Mouse (Mus musculus): ENCODE measurements at regions not wholly inside any gene's neighbourhood (a gene's known extent, or its start where the extent isn't known, plus 50 kb on each side); places are given as distances from the start of the nearest gene placed in this dataset.

GRCm38 (mm10) chr16:9354331-9355030 lies 524.6 kb downstream of the 1810013L24Rik start:
- H3K4me3 ChIP-seq (ENCODE audit: insufficient read depth, low read depth, low read length), result no peak overlapping the region
- H3K27ac ChIP-seq (ENCODE audit: insufficient read depth, low read depth, low read length), result no peak overlapping the region
- WGBS, result 79% methylated on average over 8 of the region's 8 CpGs
- H3K4me1 ChIP-seq (ENCODE audit: control insufficient read depth, insufficient read depth, low read length), result no peaks in the 10 kb centered on the region
- DNase-seq, result no peak
- H3K27me3 ChIP-seq (replicated peaks; ENCODE audit: control insufficient read depth, insufficient read depth, low read length), result no peaks in the 10 kb centered on the region; the same call in 1 of the 2 replicates
- TF ChIP-seq POLR2A (IDR thresholded peaks at IDR 0.05; ENCODE audit: low read depth, low read length) (no peak), CTCF (conservative IDR thresholded peaks at IDR 0.05; ENCODE audit: insufficient read depth, insufficient read length, low read depth, low read length) (no peak)
- H3K36me3 ChIP-seq (ENCODE audit: control insufficient read depth, insufficient read depth, low read length), result no peaks in the 10 kb centered on the region

- WGBS, result 60% methylated on average over 4 of the region's 4 CpGs
- Histone ChIP-seq H3K27ac (ENCODE audit: insufficient read depth, low read depth, low read length) (no peak overlapping the region), H3K36me3 (ENCODE audit: control insufficient read depth, insufficient read depth, low read length) (no peaks in the 10 kb centered on the region), H3K27me3 (replicated peaks; ENCODE audit: control insufficient read depth, insufficient read depth, low read length) (no peaks in the 10 kb centered on the region; the same call in 1 of the 2 replicates), H3K4me1 (ENCODE audit: control insufficient read depth, insufficient read depth, low read length) (no peaks in the 10 kb centered on the region), H3K4me3 (ENCODE audit: insufficient read depth, low read depth, low read length) (no peak overlapping the region)
- DNase-seq, result no peak
- no peak for TF ChIP-seq CTCF (conservative IDR thresholded peaks at IDR 0.05; ENCODE audit: insufficient read depth, insufficient read length, low read depth, low read length)
These were observed 528.8 kb downstream of the 1810013L24Rik start for GRCm38 (mm10) chr16:9358651-9359050.

- WGBS, result 77% methylated on average over 3 of the region's 3 CpGs
- TF ChIP-seq CTCF (conservative IDR thresholded peaks at IDR 0.05; ENCODE audit: insufficient read depth, insufficient read length, low read depth, low read length) (no peak), POLR2A (IDR thresholded peaks at IDR 0.05; ENCODE audit: low read depth, low read length) (no peak)
These were observed 529.7 kb downstream of the 1810013L24Rik start for GRCm38 (mm10) chr16:9359399-9360135.

GRCm38 (mm10) chr16:9360741-9361255 lies 530.9 kb downstream of the 1810013L24Rik start:
- Histone ChIP-seq H3K36me3 (ENCODE audit: control insufficient read depth, insufficient read depth, low read length) (no peaks in the 10 kb centered on the region), H3K4me1 (ENCODE audit: control insufficient read depth, insufficient read depth, low read length) (no peaks in the 10 kb centered on the region), H3K4me3 (ENCODE audit: insufficient read depth, low read depth, low read length) (no peak overlapping the region), H3K27me3 (replicated peaks; ENCODE audit: control insufficient read depth, insufficient read depth, low read length) (no peaks in the 10 kb centered on the region; the same call in 1 of the 2 replicates), H3K27ac (ENCODE audit: insufficient read depth, low read depth, low read length) (no peak overlapping the region)
- DNase-seq, result no peak
- TF ChIP-seq CTCF (conservative IDR thresholded peaks at IDR 0.05; ENCODE audit: insufficient read depth, insufficient read length, low read depth, low read length) (no peak), POLR2A (IDR thresholded peaks at IDR 0.05; ENCODE audit: low read depth, low read length) (no peak)
- WGBS, result 77% methylated on average over 3 of the region's 3 CpGs

More at GRCm38 (mm10) chr16:9359399-9360135, 529.7 kb downstream of the 1810013L24Rik start:
- DNase-seq, result no peak
- no peak overlapping the region for H3K4me3 ChIP-seq (ENCODE audit: insufficient read depth, low read depth, low read length)
- H3K27me3 ChIP-seq (replicated peaks; ENCODE audit: control insufficient read depth, insufficient read depth, low read length), result no peaks in the 10 kb centered on the region; the same call in 1 of the 2 replicates
- H3K4me1 ChIP-seq (ENCODE audit: control insufficient read depth, insufficient read depth, low read length), result no peaks in the 10 kb centered on the region
- no peaks in the 10 kb centered on the region for H3K36me3 ChIP-seq (ENCODE audit: control insufficient read depth, insufficient read depth, low read length)
- no peak overlapping the region for H3K27ac ChIP-seq (ENCODE audit: insufficient read depth, low read depth, low read length)

GRCm38 (mm10) chr16:9362116-9362515 lies 532.2 kb downstream of the 1810013L24Rik start:
- TF ChIP-seq POLR2A (IDR thresholded peaks at IDR 0.05; ENCODE audit: low read depth, low read length) (no peak), CTCF (conservative IDR thresholded peaks at IDR 0.05; ENCODE audit: insufficient read depth, insufficient read length, low read depth, low read length) (no peak)
- H3K27ac ChIP-seq (ENCODE audit: insufficient read depth, low read depth, low read length), result no peak overlapping the region

GRCm38 (mm10) chr16:9364105-9364504 lies 534.2 kb downstream of the 1810013L24Rik start:
- Histone ChIP-seq H3K36me3 (ENCODE audit: control insufficient read depth, insufficient read depth, low read length) (no peaks in the 10 kb centered on the region), H3K4me3 (ENCODE audit: insufficient read depth, low read depth, low read length) (no peak overlapping the region), H3K27me3 (replicated peaks; ENCODE audit: control insufficient read depth, insufficient read depth, low read length) (no peaks in the 10 kb centered on the region; the same call in 1 of the 2 replicates), H3K27ac (ENCODE audit: insufficient read depth, low read depth, low read length) (no peak overlapping the region), H3K4me1 (ENCODE audit: control insufficient read depth, insufficient read depth, low read length) (no peaks in the 10 kb centered on the region)
- no peak for DNase-seq
- TF ChIP-seq CTCF (conservative IDR thresholded peaks at IDR 0.05; ENCODE audit: insufficient read depth, insufficient read length, low read depth, low read length) (no peak), POLR2A (IDR thresholded peaks at IDR 0.05; ENCODE audit: low read depth, low read length) (no peak)
- WGBS, result 32% methylated on average over 2 of the region's 2 CpGs

More at GRCm38 (mm10) chr16:9362116-9362515, 532.2 kb downstream of the 1810013L24Rik start:
- WGBS, result 25% methylated on average over 11 of the region's 11 CpGs
- Histone ChIP-seq H3K4me3 (ENCODE audit: insufficient read depth, low read depth, low read length) (no peak overlapping the region), H3K36me3 (ENCODE audit: control insufficient read depth, insufficient read depth, low read length) (no peaks in the 10 kb centered on the region), H3K27me3 (replicated peaks; ENCODE audit: control insufficient read depth, insufficient read depth, low read length) (no peaks in the 10 kb centered on the region; the same call in 1 of the 2 replicates), H3K4me1 (ENCODE audit: control insufficient read depth, insufficient read depth, low read length) (no peaks in the 10 kb centered on the region)
- DNase-seq, result no peak

GRCm38 (mm10) chr16:9390986-9391385 lies 561.1 kb downstream of the 1810013L24Rik start:
- no peak overlapping the region for H3K27ac ChIP-seq (ENCODE audit: insufficient read depth, low read depth, low read length)
- H3K36me3 ChIP-seq (ENCODE audit: control insufficient read depth, insufficient read depth, low read length), result no peaks in the 10 kb centered on the region
- no peak overlapping the region for H3K4me3 ChIP-seq (ENCODE audit: insufficient read depth, low read depth, low read length)
- TF ChIP-seq POLR2A (IDR thresholded peaks at IDR 0.05; ENCODE audit: low read depth, low read length) (no peak), CTCF (conservative IDR thresholded peaks at IDR 0.05; ENCODE audit: insufficient read depth, insufficient read length, low read depth, low read length) (no peak)
- no peak for DNase-seq
- no peaks in the 10 kb centered on the region for H3K4me1 ChIP-seq (ENCODE audit: control insufficient read depth, insufficient read depth, low read length)
- no peaks in the 10 kb centered on the region for H3K27me3 ChIP-seq (replicated peaks; ENCODE audit: control insufficient read depth, insufficient read depth, low read length)
- 47% methylated on average over 1 of the region's 1 CpGs for WGBS

Measured in kidney, adult 2 months (tissue).